ENCODE assay signal across 9 mouse cellular contexts in the genomic region with DNA sequence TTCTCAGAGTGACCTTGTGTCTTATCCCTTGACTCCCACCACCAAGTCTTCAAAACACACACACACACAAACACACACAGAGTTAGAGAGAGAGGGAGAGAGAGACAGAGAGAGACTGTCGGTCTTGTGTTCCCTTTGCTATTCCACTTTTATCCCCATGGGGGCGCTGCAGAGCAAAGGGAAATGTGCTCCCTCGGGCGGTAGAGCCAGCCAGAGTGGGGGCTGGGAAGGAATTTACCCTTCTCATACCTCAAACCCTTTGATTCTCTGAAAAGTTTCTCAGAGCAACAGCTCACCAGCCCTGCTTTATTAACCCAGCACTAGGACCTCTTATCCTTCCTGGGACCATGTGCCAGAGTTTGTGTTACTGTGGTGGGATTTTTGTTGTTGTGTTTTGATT. TPM values are rescaled to one million over a fixed set of nuclear protein-coding genes. Genes with fewer than 3 reads are reported as not detected.
DNase-seq lines count a peak whose midpoint lies in the region; ATAC-seq and TF ChIP-seq lines count a peak whose summit lies in the region.
"Had no signal": no experiment of that assay in that cellular context is flagged by ENCODE, and none has a peak within 500 bp of the region (broad histone marks: within the 10 kb centered on the region; RNA-seq: fewer than 3 reads in every experiment).

No protein-coding gene starts in this region.

- peak; percentile 79 for TF ChIP-seq CTCF in cortical plate, adult 2 months (IDR thresholded peaks at IDR 0.05; ENCODE audit: extremely low read depth, insufficient read depth, low read length)

- H3K4me2 ChIP-seq in lung, embryonic 15.5 days = peak overlapping the region; percentile 13; the same call in 1 of the 2 replicates

- no peaks in the 10 kb centered on the region for H3K9me3 ChIP-seq in lung, embryonic 15.5 days

- no peak overlapping the region for H3K27ac ChIP-seq in cortical plate, adult 2 months (ENCODE audit: insufficient read depth, low read length)
- H3K27ac ChIP-seq in lung, embryonic 15.5 days = no peak overlapping the region

- DNase-seq in B cell, adult 2 months = peak; percentile 93 to 94
- peak; percentile 79 to 87 for DNase-seq in gastrocnemius, postnatal 4 days (ENCODE audit: low spot score in 2 of 2)
- peak; percentile 75 for DNase-seq in large intestine, adult 2 months (ENCODE audit: low read depth, low spot score)
- peak; percentile 87 for DNase-seq in right cerebral cortex, adult 18-20 months
- peak; percentile 76 for DNase-seq in urinary bladder, postnatal 10 days (ENCODE audit: low spot score)

- H3K27me3 ChIP-seq in lung, embryonic 15.5 days = no peaks in the 10 kb centered on the region

- H3K36me3 ChIP-seq in lung, embryonic 15.5 days = no peaks in the 10 kb centered on the region

- H3K4me1 ChIP-seq in cortical plate, adult 2 months (ENCODE audit: control insufficient read depth, insufficient read depth, low read length) = no peaks in the 10 kb centered on the region; the same call in 1 of the 2 replicates
- H3K4me1 ChIP-seq in lung, embryonic 15.5 days = peaks cover 21% of the 10 kb centered on the region

- no peak overlapping the region for H3K9ac ChIP-seq in lung, embryonic 15.5 days

- H3K4me3 ChIP-seq in cortical plate, adult 2 months (ENCODE audit: insufficient read depth, low read length) = peak overlapping the region; percentile 1
- H3K4me3 ChIP-seq in lung, embryonic 15.5 days = no peak overlapping the region

- ATAC-seq in activated CD4-positive, CD25-positive, alpha-beta regulatory T cell, adult 4 months = peak; percentile 10
- ATAC-seq in lung, embryonic 15.5 days (ENCODE audit: borderline replicate concordance, extremely low read depth, low FRiP score, low TSS enrichment) = no peak

- no peak for TF ChIP-seq POLR2A in cortical plate, adult 2 months (IDR thresholded peaks at IDR 0.05; ENCODE audit: extremely low read depth, insufficient read depth, low read length)

- 2% methylated on average over 4 of the region's 4 CpGs for WGBS in large intestine, adult 2 months
- WGBS in lung, embryonic 15.5 days = 4% methylated on average over 4 of the region's 4 CpGs

RNA-seq across cellular contexts. Expression of gene Bcl6, which starts 2.5 kb away (rescaled TPM):
- 10 to 100 TPM in 1 of 2 experiments, 1 to 10 TPM in 1; 4.3 to 12.9 TPM for polyA plus RNA-seq in activated CD4-positive, CD25-positive, alpha-beta regulatory T cell, adult 4 months (2017; shearing (Covaris generic))
- 16.2 and 19.8 TPM in 2 replicates for polyA plus RNA-seq in cortical plate, adult 2 months (2012; rRNA removed)
- total RNA-seq in gastrocnemius, postnatal 4 days (2021) = 10 to 100 TPM; 11.1 to 11.3 TPM
- polyA plus RNA-seq in large intestine, adult 2 months (2012; rRNA removed) = 8.7 and 11.4 TPM in 2 replicates
- 1.7 TPM in 2 replicates for polyA plus RNA-seq in lung, embryonic 15.5 days (2015; fragmentation: Nextera tagmentation; extraction: Ambion mirVana)

RNA-seq across cellular contexts. Expression of gene Gm37419, which starts 2.9 kb away (rescaled TPM):
- polyA plus RNA-seq in activated CD4-positive, CD25-positive, alpha-beta regulatory T cell, adult 4 months (2017; shearing (Covaris generic)) = not detected
- not detected in 2 replicates for polyA plus RNA-seq in cortical plate, adult 2 months (2012; rRNA removed)
- not detected for total RNA-seq in gastrocnemius, postnatal 4 days (2021)
- not detected in 2 replicates for polyA plus RNA-seq in large intestine, adult 2 months (2012; rRNA removed)
- polyA plus RNA-seq in lung, embryonic 15.5 days (2015; fragmentation: Nextera tagmentation; extraction: Ambion mirVana) = not detected in 2 replicates
- polyA plus RNA-seq: frontal cortex, adult 2 months had no signal

RNA-seq across cellular contexts. Expression of gene Rtp2, which starts 59.0 kb away (rescaled TPM):
- not detected for polyA plus RNA-seq in activated CD4-positive, CD25-positive, alpha-beta regulatory T cell, adult 4 months (2017; shearing (Covaris generic))
- polyA plus RNA-seq in cortical plate, adult 2 months (2012; rRNA removed) = 0.04 TPM in 2 replicates
- total RNA-seq in gastrocnemius, postnatal 4 days (2021) = not detected
- not detected in 2 replicates for polyA plus RNA-seq in large intestine, adult 2 months (2012; rRNA removed)
- polyA plus RNA-seq in lung, embryonic 15.5 days (2015; fragmentation: Nextera tagmentation; extraction: Ambion mirVana) = not detected in 2 replicates
